Mouse (Mus musculus) midbrain, embryonic 12.5 days (tissue): ENCODE data around the gene Ppp1r13b. TPM values are rescaled to one million over a fixed set of nuclear protein-coding genes. Genes with fewer than 3 reads are reported as not detected.
"Not testable (repeated sequence)": the region's sequence is repeated elsewhere in the genome, so short reads cannot be mapped to it uniquely, and the experiment has no call there.

ENCODE experiments used
- ATAC-seq: fragments of 200-750 bp; cut with Nextera tagmentation; 2 replicates; pipeline ENCODE4 v1.8.0; 2017; ENCODE audit warnings: low read depth, moderate TSS enrichment, moderate library complexity; ENCODE audit not compliant: low FRiP score
- H3K27ac ChIP-seq: fragments of 300-500 bp; sonication (generic); replicated peaks from 2 replicates; pipeline ENCODE4 v1.5.1; 2016; ENCODE audit warnings: mild to moderate bottlenecking
- H3K27me3 ChIP-seq: fragments of 300-500 bp; sonication (generic); 2 replicates; pipeline ENCODE4 v1.6.1; 2016; ENCODE audit warnings: mild to moderate bottlenecking
- H3K36me3 ChIP-seq: fragments of 300-500 bp; sonication (generic); 2 replicates; pipeline ENCODE4 v1.6.1; 2016
- H3K4me1 ChIP-seq: fragments of 300-500 bp; sonication (generic); 2 replicates; pipeline ENCODE4 v1.6.1; 2016
- H3K4me2 ChIP-seq: fragments of 300-500 bp; sonication (generic); replicated peaks from 2 replicates; pipeline ENCODE4 v1.6.1; 2016; ENCODE audit warnings: mild to moderate bottlenecking, moderate library complexity
- H3K4me3 ChIP-seq: fragments of 300-500 bp; sonication (generic); 2 replicates; pipeline ENCODE4 v1.5.1; 2016; ENCODE audit warnings: mild to moderate bottlenecking
- H3K9ac ChIP-seq: fragments of 300-500 bp; sonication (generic); replicated peaks from 2 replicates; pipeline ENCODE4 v1.6.1; 2016; ENCODE audit warnings: mild to moderate bottlenecking, moderate library complexity
- H3K9me3 ChIP-seq: fragments of 300-500 bp; sonication (generic); 2 replicates; pipeline ENCODE4 v1.6.1; 2016; ENCODE audit warnings: mild to moderate bottlenecking
- WGBS: fragments of 180-500 bp; shearing (Covaris S2); methylation state at CpG from one replicate; pipeline ENCODE4 v1.1.7; 2016; 5-methylcytosine and 5-hydroxymethylcytosine counted together
- polyA plus RNA-seq: library from polyadenylated mRNA; unstranded; fragments of >200 nt; fragmentation: Nextera tagmentation; extraction: Ambion mirVana; gene quantifications from 2 replicates; pipeline ENCODE4 v1.2.1, GENCODE M21; 2016

Ppp1r13b gene
- polyA plus RNA-seq, result 11.6 and 12.8 TPM in 2 replicates

DNA sequence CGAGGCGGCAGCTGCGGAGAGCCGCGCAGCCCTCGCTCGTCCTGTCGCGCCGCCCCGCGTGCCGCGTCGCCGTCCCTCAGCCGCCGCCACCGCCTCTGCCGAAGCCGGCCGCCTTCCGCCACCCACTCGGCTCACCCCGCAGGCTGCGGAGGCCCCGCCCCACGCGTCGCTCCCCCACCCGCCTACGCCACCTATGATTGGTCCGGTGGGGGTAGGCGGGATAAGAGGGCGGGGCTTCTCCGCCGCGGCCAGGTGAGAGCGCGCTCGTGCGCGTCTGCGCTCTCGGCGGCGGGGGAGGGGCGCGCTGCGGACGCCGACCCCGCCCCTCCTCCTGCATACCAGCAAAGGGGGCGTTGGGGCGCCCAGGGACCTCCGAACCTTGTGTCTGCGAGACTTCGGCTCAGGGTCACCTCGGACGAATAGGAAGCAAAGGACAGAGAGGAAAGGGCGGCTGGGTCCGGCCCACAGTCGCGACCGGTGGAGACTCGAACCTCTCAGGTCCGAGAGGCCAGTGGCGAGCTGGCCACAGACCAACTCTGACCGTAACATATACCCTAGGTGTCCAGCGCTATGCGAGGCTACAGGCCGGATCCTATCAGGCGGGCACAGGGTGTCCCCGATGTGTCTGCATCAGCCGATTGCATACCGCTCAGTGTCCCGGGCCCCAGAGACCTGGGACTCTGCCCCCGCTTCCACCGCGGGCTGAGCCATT lies at the start of gene Ppp1r13b:
Ppp1r13b (minus strand) TSS at position 141 of the 712 bp plus-strand sequence.
- no peaks in the 10 kb centered on the region for H3K36me3 ChIP-seq
- H3K4me2 ChIP-seq, result peak within 1 kb of the TSS; percentile 92
- ATAC-seq, result peak; percentile 95
- no peaks in the 10 kb centered on the region for H3K9me3 ChIP-seq
- H3K27ac ChIP-seq, result peak within 1 kb of the TSS; percentile 82
- peak within 1 kb of the TSS; percentile 69 for H3K4me3 ChIP-seq
- WGBS, result under 1% methylated on average over 75 of the region's 80 CpGs
- H3K9ac ChIP-seq, result peak within 1 kb of the TSS; percentile 76
- peaks cover 56% of the 10 kb centered on the region for H3K27me3 ChIP-seq
- H3K4me1 ChIP-seq, result peaks cover 9% of the 10 kb centered on the region

DNA sequence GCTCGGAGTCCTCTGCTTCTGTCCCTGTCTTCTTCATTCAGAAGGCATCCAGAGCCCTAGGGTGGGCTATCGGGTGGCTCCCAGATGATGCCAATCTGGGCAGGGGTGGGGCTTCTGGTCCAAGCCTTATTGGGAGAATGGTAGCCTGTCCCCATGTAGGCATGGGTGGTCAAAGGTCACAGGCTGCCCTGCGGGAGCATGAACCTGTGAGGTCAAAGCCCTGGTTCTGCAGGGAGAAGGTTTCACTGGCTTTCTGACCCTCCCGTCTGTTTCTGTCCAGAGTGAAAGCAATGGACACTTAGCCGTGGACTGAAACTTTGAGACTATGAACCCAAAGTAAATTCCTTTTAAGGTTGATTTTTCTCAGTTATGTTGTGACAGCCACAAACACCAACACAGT lies 48.3 kb upstream of the Ppp1r13b start:
- no peak for ATAC-seq
- Histone ChIP-seq H3K4me3 (no peak overlapping the region), H3K27me3 (no peaks in the 10 kb centered on the region), H3K9ac (no peak overlapping the region), H3K27ac (no peak overlapping the region), H3K9me3 (0 out of 2 replicates have a peak, but pooled peaks cover 3% of the 10 kb centered on the region), H3K4me2 (no peak overlapping the region), H3K4me1 (0 out of 2 replicates have a peak, but pooled peaks cover 9% of the 10 kb centered on the region), H3K36me3 (peaks cover 21% of the 10 kb centered on the region)
- 88% methylated on average over 5 of the region's 5 CpGs for WGBS

GRCm38 (mm10) chr12:111951701-111952100 lies 43.8 kb upstream of the Ppp1r13b start:
- Histone ChIP-seq H3K27me3 (no peaks in the 10 kb centered on the region), H3K4me3 (no peak overlapping the region), H3K4me2 (no peak overlapping the region), H3K27ac (no peak overlapping the region), H3K9ac (no peak overlapping the region), H3K9me3 (no peaks in the 10 kb centered on the region), H3K36me3 (no peaks in the 10 kb centered on the region), H3K4me1 (0 out of 2 replicates have a peak, but pooled peaks cover 4% of the 10 kb centered on the region)
- 60% methylated on average over 5 of the region's 5 CpGs for WGBS
- no peak for ATAC-seq

DNA sequence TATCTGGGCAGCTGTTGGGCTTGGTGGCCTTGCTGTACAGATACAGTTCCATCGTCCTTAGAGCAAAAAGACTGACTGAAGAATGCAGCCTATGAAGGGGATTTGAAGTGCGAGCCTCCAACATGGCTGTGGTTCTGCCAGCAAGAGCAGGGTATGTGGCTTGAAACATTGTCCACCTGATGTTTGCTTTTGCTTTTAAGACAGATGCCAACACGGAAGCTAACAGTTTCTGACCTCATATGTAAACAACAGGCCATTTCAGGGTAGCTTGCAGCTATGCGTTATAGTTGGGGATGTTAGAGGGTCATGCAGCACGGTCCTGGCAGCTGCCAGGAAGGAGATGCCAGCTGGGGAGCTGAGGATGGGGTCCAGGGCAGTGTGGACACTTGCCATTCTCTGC lies 42.6 kb upstream of the Ppp1r13b start:
- Histone ChIP-seq H3K36me3 (no peaks in the 10 kb centered on the region), H3K4me3 (no peak overlapping the region), H3K27me3 (no peaks in the 10 kb centered on the region), H3K27ac (no peak overlapping the region), H3K9me3 (no peaks in the 10 kb centered on the region), H3K4me1 (0 out of 2 replicates have a peak, but pooled peaks cover 4% of the 10 kb centered on the region), H3K4me2 (no peak overlapping the region), H3K9ac (no peak overlapping the region)
- WGBS, result 81% methylated on average over 5 of the region's 5 CpGs
- ATAC-seq, result no peak

DNA sequence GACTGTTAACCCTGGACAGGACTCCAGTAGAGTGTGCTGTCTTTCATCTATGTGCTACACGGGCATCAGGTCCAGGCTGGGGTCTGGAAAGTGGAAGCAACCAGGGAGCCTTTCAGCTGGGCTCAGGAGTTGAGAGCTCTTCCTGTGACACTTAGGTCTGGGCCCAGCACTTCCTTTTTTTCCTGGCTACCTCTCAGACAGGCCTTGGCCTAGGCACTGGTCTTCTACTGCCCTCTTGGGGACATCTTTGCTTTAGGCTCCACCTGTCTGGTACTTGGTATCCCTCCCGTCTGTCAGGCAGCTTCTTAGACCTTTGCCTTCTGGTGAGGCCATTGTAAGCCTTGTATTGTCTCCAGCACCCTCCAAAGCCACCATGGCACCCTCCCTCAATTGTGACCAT lies 38.8 kb upstream of the Ppp1r13b start:
- ATAC-seq, result no peak
- H3K27me3 ChIP-seq, result no peaks in the 10 kb centered on the region
- H3K4me2 ChIP-seq, result no peak overlapping the region
- 60% methylated on average over 2 of the region's 2 CpGs for WGBS
- H3K4me3 ChIP-seq, result no peak overlapping the region
- H3K9me3 ChIP-seq, result no peaks in the 10 kb centered on the region
- no peak overlapping the region for H3K27ac ChIP-seq
- no peaks in the 10 kb centered on the region for H3K36me3 ChIP-seq
- H3K4me1 ChIP-seq, result 0 out of 2 replicates have a peak, but pooled peaks cover 4% of the 10 kb centered on the region
- H3K9ac ChIP-seq, result no peak overlapping the region

- not testable (repeated sequence) for H3K27me3 ChIP-seq, H3K36me3 ChIP-seq, H3K27ac ChIP-seq, ATAC-seq, H3K4me1 ChIP-seq, H3K9me3 ChIP-seq, H3K4me2 ChIP-seq, H3K9ac ChIP-seq, H3K4me3 ChIP-seq
- WGBS, result 67% methylated on average over 11 of the region's 15 CpGs
These were observed 38.1 kb upstream of the Ppp1r13b start for GRCm38 (mm10) chr12:111945765-111946655.

- no peak for ATAC-seq
- no peak overlapping the region for H3K9ac ChIP-seq
- WGBS, result 71% methylated on average over 8 of the region's 8 CpGs
- no peak overlapping the region for H3K4me2 ChIP-seq
- no peaks in the 10 kb centered on the region for H3K27me3 ChIP-seq
- no peak overlapping the region for H3K4me3 ChIP-seq
- H3K27ac ChIP-seq, result no peak overlapping the region
- no peaks in the 10 kb centered on the region for H3K36me3 ChIP-seq
- H3K9me3 ChIP-seq, result no peaks in the 10 kb centered on the region
- H3K4me1 ChIP-seq, result 0 out of 2 replicates have a peak, but pooled peaks cover 3% of the 10 kb centered on the region
These were observed 37.2 kb upstream of the Ppp1r13b start for GRCm38 (mm10) chr12:111945115-111945514.

DNA sequence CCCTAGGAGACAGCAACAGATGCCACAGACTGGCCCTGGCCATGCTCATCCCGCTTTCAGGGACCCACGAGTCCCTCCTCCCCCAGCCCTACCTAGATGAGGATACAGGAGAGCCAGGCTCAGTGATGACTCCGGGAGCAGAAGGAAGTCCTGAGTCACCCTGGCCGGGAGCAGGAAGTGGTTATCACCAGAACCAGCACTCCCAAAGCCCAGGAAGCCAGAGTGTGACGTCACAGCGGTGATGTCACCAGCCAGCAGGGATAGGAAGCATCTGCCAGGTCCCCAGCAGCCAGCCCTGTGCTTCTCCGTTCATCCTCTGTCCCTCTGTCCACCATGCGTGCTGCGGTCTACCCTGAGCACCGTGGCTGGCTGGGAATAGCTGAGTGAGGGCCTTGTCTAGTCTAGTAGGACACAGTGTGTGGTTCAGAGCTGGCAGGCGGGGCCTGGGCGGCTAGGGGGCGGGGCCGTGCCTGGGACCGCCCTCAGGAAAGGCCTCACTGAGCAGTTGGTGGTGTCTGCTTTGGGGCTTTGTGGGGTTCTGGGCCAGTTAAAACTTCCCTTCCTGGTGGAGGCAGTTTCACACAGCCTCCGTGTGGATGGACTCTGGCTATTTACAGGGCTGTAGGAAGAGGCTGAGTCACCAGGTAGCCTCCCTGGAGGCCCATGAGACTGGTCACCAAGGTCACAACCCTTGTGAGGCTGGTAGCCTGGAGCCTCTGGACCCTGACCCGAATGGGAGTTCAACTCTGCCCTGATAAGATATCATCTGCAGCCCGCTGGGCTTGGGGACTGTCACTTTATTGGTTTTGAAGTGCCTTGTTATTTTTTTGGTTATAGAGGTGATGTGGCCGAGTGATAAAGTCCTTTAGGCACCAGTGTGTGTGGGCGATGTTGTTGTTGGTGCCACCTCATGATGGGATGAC lies 36.4 kb upstream of the Ppp1r13b start:
- WGBS, result 71% methylated on average over 17 of the region's 20 CpGs
- H3K9ac ChIP-seq, H3K4me3 ChIP-seq, H3K9me3 ChIP-seq, H3K36me3 ChIP-seq, H3K4me1 ChIP-seq, H3K4me2 ChIP-seq, H3K27me3 ChIP-seq: not testable (repeated sequence)
- peak overlapping the region; percentile 30; the same call in 1 of the 2 replicates for H3K27ac ChIP-seq
- ATAC-seq, result 0 out of 2 replicates have a peak, but pooled peaks have one; percentile 16

DNA sequence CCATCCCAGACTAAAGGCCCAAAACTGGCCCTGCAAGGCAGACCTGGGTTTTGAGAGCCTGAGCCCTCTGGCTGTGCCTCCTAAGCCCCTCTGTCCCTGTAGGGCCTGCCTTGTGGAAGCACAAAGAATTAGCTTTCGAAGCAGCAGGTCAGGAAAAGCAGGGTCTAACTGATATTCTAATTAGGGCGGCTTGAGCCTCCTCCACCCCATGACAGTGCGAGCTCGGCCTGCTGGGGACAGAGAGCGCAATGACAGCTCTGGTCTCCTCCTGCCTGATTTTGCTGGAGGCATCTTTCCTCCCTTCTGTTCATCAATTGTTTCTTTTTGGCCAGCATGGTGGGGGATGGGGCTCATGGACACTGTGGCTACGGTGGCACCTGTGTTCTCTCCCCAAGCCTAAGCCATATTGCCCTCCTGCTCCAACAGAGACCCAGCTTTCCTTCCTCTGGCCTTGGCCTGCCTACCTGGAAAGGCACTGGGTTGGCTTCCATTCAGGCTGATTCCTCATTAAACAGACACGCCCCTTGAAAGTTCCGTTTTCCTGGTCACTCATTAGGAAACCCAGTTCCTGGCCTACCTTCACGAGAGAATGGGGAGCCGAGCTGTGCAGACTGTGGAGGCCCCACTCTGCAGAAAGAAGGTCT lies 35.6 kb upstream of the Ppp1r13b start:
- Histone ChIP-seq H3K4me1 (0 out of 2 replicates have a peak, but pooled peaks cover 3% of the 10 kb centered on the region), H3K4me3 (no peak overlapping the region), H3K36me3 (no peaks in the 10 kb centered on the region), H3K9me3 (no peaks in the 10 kb centered on the region), H3K4me2 (no peak overlapping the region), H3K9ac (no peak overlapping the region), H3K27me3 (no peaks in the 10 kb centered on the region), H3K27ac (peak overlapping the region; percentile 30; the same call in 1 of the 2 replicates)
- ATAC-seq, result no peak
- WGBS, result 65% methylated on average over 10 of the region's 10 CpGs

DNA sequence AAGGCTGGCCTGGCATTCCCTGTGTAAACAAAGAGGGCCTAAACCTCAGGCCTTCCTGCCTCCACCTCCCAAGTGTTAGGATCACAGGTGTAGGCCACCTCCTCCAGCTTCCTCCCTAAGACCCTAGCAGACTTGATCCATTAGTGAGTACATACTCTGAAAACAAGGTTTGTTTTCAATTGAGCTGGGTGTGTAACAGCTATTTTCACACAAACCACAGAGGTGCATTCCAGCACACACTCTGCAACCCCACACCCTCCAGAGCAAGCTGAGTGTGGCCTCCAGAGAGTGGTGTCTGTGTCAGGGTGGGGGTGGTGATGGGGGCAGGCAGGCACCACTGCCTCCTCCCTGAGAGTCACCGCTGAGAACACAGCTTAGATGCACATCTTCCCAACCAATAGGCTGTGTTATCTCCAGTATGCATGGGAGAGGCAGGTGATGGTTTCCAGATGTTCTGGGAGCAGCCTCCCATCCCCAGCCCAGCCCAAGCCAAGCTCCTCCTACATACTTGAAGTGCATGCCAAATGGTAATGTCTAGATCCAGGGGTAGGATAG lies 30.8 kb upstream of the Ppp1r13b start:
- ATAC-seq, result no peak
- Histone ChIP-seq H3K27ac (no peak overlapping the region), H3K9ac (no peak overlapping the region), H3K27me3 (no peaks in the 10 kb centered on the region), H3K4me1 (peaks cover 12% of the 10 kb centered on the region; the same call in 1 of the 2 replicates), H3K36me3 (no peaks in the 10 kb centered on the region), H3K4me2 (no peak overlapping the region), H3K4me3 (no peak overlapping the region), H3K9me3 (no peaks in the 10 kb centered on the region)
- 69% methylated on average over 1 of the region's 1 CpGs for WGBS
